Mouse (Mus musculus) adrenal gland, postnatal 14 days (tissue): ENCODE results near the gene Cers1. TPM values are rescaled to one million over a fixed set of nuclear protein-coding genes. Genes with fewer than 3 reads are reported as not detected.
A peak's percentile ranks its signal among the peaks of the same experiment; 100 is the strongest.

Experiments used
- DNase-seq: peaks from one replicate; pipeline ENCODE4 v3.0.0; 2021; ENCODE audit warnings: mixed read lengths
- total RNA-seq: library from RNA; stranded (reverse); gene quantifications from 2 replicates; pipeline ENCODE4 v1.2.3, GENCODE M21; 2021

The Cers1 gene
- total RNA-seq, 1 experiment from 2014 or later: 1.9 TPM

DNA sequence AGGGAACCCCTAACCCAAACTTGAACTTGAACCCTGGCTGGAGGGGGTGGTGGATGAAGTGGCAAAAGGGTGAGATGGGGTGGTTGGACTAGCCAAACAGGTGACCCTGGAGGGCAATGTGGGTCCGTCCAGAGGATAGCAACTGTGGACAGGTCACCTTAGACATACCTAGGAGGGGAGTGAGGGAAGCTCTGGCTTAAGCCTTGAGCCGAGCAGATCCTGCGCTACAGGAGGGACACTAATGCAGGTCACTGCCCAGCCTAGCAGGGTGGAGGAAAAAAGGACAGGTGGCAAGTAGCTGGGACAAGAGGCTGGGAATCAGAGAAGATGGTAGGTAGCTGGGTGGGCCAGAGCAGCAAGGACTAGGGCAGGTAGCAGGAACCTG, 36.4 kb downstream of the Cers1 start:
- no peak for DNase-seq

DNA sequence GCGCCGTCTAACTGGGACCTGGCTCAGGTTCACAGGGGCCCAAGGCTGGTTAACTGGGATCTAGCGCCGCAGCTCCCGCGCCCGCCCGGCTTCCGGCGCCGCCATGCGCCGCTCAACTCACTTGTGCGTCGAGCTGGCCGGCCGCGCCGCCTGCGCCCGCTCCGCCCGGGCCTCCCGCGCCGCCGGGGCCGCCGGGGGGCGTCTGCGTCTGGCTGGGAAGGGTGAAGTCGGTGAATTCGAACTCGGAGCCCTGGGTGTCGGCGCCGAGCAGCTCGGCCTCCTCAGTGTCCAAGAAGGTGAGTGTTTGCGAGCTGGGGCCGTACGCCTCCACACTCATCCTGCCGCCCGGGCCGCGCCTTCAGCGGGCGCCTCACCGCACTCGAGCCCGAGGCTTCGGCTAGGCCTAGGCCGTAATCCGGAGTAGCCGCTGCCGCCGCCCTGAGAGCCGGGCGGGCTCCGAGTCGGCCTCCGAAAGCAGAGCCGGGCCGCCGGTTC, 37.1 kb downstream of the Cers1 start:
- peak; percentile 68 for DNase-seq

DNA sequence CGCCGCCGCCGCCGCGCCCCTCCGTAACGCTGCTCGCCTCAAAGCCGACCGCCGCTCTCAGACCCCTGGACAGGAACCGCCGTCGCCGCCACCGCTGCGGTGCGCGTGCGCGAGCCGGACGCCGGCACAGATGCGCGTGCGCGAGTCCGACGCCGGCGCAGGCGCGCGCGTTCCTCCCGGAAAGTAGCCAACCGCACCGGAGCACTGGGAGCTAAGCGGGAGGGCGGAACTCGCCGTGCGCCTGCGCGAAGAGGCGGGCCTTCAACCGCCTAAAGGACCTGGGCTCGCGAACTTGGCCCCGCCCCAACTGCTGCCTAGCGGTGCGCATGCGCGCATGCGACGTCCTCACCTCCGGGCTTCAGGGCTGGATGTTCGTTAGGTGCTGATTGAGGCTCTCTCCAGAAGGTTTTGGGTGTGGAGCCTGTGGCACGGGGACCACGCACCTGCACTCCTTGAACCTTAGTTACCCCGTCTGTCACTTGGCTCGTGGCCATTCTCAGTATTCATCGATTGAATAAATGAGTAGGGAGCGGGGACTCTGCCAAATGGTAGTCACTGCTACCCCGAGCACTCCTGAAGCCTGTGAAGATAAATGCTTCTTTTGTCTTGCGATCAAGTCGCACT, 37.7 kb downstream of the Cers1 start, which contains the start of gene Upf1:
Gene Upf1 (minus strand): TSS at position 85 of the 624 bp plus-strand sequence.
- peak; percentile 100 for DNase-seq

DNA sequence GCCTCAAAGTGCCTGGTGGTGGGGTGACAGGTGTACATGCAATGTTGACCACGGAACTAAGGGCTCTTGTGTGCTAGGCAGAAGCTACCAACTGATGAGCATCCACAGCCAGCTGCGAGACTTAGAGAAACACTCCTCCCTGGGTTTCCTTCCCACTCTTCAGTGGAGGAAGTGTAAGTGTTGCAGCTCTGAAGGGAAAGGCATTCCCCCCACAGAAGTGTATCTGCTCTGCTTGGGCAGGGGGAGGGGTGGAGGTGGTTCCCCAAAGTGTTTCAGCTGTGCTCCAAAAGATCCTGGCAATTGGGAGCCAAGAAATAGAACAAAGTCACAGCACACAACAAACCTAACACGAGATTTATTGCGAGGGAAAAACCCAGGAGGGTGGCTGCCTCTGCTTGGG, 38.4 kb downstream of the Cers1 start:
- no peak for DNase-seq

- DNase-seq: no peak
Measured at GRCm38 (mm10) chr8:70356111-70356510, 40.5 kb downstream of the Cers1 start.

GRCm38 (mm10) chr8:70359411-70359810, 43.8 kb downstream of the Cers1 start:
- peak; percentile 68 for DNase-seq

- peak; percentile 59 for DNase-seq
Measured at GRCm38 (mm10) chr8:70360769-70361168, 45.2 kb downstream of the Cers1 start.

DNA sequence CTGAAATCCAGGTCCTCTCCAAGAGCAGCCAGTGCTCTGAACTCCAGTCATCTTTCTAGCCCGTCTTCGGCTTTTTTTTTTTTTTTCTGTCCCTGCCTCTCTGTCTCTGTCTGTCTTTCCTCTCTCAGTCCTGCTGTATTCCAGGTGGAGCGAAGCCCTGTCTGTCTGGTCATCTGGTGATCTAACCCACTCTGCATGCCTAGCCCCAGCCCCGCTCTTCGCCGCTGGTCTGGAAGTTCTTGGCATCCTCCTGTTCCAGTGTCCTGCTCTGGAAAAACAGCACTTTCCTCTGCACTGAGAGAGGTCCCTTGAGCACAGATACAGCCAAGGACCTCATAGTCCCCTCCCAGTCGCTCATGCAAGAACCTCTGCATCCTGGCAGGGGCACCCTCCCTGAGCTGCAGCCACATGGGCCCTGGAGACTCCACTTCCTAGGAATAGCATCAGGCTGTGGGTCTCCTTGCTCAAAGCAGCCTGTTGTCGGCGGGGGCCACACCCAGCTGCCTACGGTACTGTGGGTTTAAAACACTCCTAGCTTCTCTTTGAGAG, 46.0 kb downstream of the Cers1 start:
- no peak for DNase-seq

DNA sequence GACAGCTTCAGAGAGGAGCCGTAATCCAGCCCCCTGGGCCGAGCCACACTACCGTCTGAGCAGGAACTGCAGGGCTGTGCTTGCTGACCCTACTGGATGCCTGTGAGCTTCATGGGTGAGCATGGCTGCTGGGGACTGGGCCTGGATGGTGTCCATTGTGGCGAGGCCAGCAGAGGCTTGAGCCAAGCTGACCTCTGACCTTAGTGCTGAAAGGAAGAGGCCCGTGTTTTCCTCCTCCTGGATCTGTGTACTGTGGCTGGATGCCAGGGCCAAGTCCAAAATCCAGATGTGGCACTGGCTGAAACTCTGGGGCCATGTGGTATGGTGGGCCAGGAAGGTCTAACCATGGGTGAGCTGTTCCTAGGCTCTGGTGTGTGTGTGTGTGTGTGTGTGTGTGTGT, 48.5 kb downstream of the Cers1 start:
- DNase-seq: peak; percentile 62

GRCm38 (mm10) chr8:70366588-70366987, 51.0 kb downstream of the Cers1 start:
- DNase-seq: no peak

- no peak for DNase-seq
Measured at GRCm38 (mm10) chr8:70370476-70370875, 54.9 kb downstream of the Cers1 start.

GRCm38 (mm10) chr8:70371951-70372350, 56.4 kb downstream of the Cers1 start:
- DNase-seq: no peak

DNA sequence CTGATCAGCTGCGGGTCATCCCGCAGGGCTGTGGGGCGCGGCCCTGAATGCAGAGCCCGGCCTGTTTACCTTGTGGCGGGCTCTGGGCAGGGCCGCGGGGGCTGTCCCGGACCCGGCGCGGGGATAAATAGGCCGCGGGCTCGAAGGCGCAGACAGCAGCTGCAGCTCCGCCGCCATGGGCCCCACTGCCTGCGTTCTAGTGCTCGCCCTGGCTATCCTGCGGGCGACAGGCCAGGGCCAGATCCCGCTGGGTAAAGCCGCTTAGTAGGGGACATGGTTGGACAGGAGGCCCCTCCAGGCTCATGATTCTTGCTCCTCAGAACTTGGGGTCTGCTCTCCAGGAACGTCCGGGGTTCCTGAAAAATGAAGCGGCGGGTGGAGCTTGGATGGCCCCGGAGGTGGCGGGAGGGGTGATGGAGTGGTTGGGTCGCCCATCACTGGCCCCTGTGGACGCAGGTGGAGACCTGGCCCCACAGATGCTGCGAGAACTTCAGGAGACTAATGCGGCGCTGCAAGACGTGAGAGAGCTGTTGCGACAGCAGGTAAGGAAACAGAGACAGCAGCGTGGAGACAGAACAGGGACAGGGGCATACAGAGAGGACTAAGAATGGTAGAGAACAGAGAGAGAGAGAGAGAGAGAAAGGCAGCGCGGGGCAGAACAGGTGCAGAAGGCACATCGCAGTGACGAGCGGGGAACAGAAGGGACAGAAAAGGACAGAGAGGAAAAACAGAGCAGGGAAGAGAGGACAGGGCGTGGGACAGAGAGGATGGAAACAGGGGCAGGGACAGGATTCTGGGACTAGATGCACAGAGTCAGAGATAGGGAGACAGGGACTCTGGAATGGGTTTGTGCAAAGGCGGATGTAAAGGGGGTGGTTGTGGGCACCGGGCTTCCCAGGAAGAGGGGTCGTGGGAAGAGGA, 58.1 kb downstream of the Cers1 start, which contains the start of gene Comp:
Gene Comp (plus strand): TSS at position 162 of the 921 bp plus-strand sequence.
- DNase-seq: no peak

DNA sequence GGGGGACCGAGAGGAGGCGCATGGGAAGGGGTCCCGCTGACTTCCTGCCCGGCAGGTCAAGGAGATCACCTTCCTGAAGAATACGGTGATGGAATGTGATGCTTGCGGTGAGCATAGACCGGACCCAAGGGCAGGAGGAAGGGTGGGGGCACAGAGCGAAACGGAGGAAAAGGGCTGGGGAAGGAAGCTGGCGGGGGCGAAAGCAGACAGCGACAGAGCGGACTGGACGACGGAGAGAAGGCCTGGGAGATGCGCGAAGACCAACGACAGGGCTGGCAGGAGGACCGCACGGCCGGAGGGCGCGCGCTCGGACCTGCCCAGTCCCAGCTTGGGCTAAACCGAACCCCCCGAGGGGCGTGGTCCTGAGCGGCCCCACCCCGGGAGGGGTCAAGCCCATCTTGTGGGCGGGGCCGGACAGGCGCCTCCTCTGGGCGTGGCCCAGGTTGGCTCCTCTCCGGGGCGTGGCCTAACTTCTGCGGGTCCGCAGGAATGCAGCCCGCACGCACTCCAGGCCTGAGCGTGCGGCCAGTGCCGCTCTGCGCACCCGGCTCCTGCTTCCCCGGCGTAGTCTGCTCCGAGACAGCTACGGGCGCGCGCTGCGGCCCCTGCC, 58.8 kb downstream of the Cers1 start:
- peak; percentile 90 for DNase-seq

- DNase-seq: no peak
Measured at GRCm38 (mm10) chr8:70375212-70375859, 59.8 kb downstream of the Cers1 start.

- peak; percentile 48 for DNase-seq
Measured at GRCm38 (mm10) chr8:70376275-70376741, 60.7 kb downstream of the Cers1 start.

GRCm38 (mm10) chr8:70377049-70377448, 61.5 kb downstream of the Cers1 start:
- no peak for DNase-seq

GRCm38 (mm10) chr8:70380069-70380468, 64.5 kb downstream of the Cers1 start:
- DNase-seq: no peak
